Mouse (Mus musculus) intestine, embryonic 14.5 days (tissue): ENCODE results near the gene Rmnd1. TPM values are rescaled to one million over a fixed set of nuclear protein-coding genes. Genes with fewer than 3 reads are reported as not detected.

Experiments used
- ATAC-seq: fragments of 200-750 bp; cut with Nextera tagmentation; replicated peaks from 2 replicates; pipeline ENCODE4 v1.8.0; 2017; ENCODE audit warnings: low read depth, moderate number of reproducible peaks, moderate TSS enrichment, moderate library complexity; ENCODE audit not compliant: low FRiP score, low TSS enrichment
- DNase-seq: peaks from one replicate; pipeline ENCODE4 v3.0.0-alpha.2; 2018; ENCODE audit warnings: low spot score
- H3K27ac ChIP-seq: fragments of 300-500 bp; sonication (generic); 2 replicates; pipeline ENCODE4 v1.5.1; 2014; ENCODE audit warnings: low read depth, mild to moderate bottlenecking, control low read depth
- H3K27me3 ChIP-seq: fragments of 300-500 bp; sonication (generic); replicated peaks from 2 replicates; pipeline ENCODE4 v1.6.1; 2014; ENCODE audit warnings: low read length, control low read depth; ENCODE audit not compliant: control insufficient read depth, insufficient read depth
- H3K36me3 ChIP-seq: fragments of 300-500 bp; sonication (generic); 2 replicates; pipeline ENCODE4 v1.6.1; 2014; ENCODE audit warnings: low read length, control low read depth; ENCODE audit not compliant: control insufficient read depth, insufficient read depth
- H3K4me1 ChIP-seq: fragments of 300-500 bp; sonication (generic); replicated peaks from 2 replicates; pipeline ENCODE4 v1.6.1; 2014; ENCODE audit warnings: low read length, control low read depth, mixed read lengths; ENCODE audit not compliant: control insufficient read depth, insufficient read depth
- H3K4me2 ChIP-seq: fragments of 300-500 bp; sonication (generic); 2 replicates; pipeline ENCODE4 v1.6.1; 2014; ENCODE audit warnings: low read length
- H3K4me3 ChIP-seq: fragments of 300-500 bp; sonication (generic); 2 replicates; pipeline ENCODE4 v1.5.1; 2014; ENCODE audit warnings: low read depth, low read length, control low read depth, mixed read lengths
- H3K9ac ChIP-seq: fragments of 300-500 bp; sonication (generic); 2 replicates; pipeline ENCODE4 v1.6.1; 2014; ENCODE audit warnings: mild to moderate bottlenecking, low read length
- H3K9me3 ChIP-seq: fragments of 300-500 bp; sonication (generic); 2 replicates; pipeline ENCODE4 v1.6.1; 2016; ENCODE audit warnings: low read length, control low read depth; ENCODE audit not compliant: control insufficient read depth
- WGBS: fragments of 180-500 bp; shearing (Covaris S2); extraction: QIAGEN DNeasy Blood & Tissue Kit; methylation state at CpG from one replicate; pipeline ENCODE4 v1.1.7; 2014; 5-methylcytosine and 5-hydroxymethylcytosine counted together
- polyA plus RNA-seq: library from polyadenylated mRNA; unstranded; fragments of >200 nt; fragmentation: Nextera tagmentation; extraction: Ambion mirVana; gene quantifications from 2 replicates; pipeline ENCODE4 v1.2.1, GENCODE M21; 2014

Gene Rmnd1
- polyA plus RNA-seq, 1 experiment from 2014 or later, result 52.6 TPM

- Histone ChIP-seq H3K9ac (no peak overlapping the region), H3K4me2 (no peak overlapping the region), H3K27ac (no peak overlapping the region), H3K27me3 (no peaks in the 10 kb centered on the region), H3K36me3 (peaks cover 17% of the 10 kb centered on the region; the same call in 1 of the 2 replicates), H3K4me1 (peaks cover 16% of the 10 kb centered on the region), H3K9me3 (no peaks in the 10 kb centered on the region), H3K4me3 (no peak overlapping the region)
- ATAC-seq (no peak), DNase-seq (no peak)
- WGBS, result 85% methylated on average over 4 of the region's 4 CpGs
Measured at GRCm38 (mm10) chr10:4374734-4375133, 57.5 kb downstream of the Rmnd1 start.

DNA sequence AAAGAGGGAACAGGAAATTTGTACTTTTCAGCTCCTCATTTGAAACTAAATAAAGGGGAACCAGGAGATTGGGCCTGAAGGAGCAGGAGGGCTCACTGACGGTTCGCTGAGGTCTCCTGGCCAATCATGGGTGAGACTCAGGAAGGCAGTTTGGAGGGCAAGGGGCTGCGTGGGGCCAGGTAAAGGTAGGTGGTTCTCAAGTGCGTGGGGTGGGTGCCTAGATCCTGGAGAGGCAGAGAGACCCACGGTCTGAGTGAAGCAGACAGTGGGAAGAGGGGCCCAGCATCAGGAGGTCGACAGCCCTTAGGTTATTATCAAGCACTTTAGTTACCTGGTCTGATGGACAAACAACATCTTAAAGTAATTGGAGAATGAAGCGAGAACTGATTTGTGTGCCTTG lies 57.9 kb downstream of the Rmnd1 start:
- DNase-seq (no peak), ATAC-seq (no peak)
- Histone ChIP-seq H3K9ac (no peak overlapping the region), H3K27ac (no peak overlapping the region), H3K36me3 (peaks cover 22% of the 10 kb centered on the region), H3K4me2 (no peak overlapping the region), H3K27me3 (no peaks in the 10 kb centered on the region), H3K4me1 (peaks cover 16% of the 10 kb centered on the region), H3K4me3 (no peak overlapping the region), H3K9me3 (no peaks in the 10 kb centered on the region)
- WGBS, result 91% methylated on average over 7 of the region's 7 CpGs

DNA sequence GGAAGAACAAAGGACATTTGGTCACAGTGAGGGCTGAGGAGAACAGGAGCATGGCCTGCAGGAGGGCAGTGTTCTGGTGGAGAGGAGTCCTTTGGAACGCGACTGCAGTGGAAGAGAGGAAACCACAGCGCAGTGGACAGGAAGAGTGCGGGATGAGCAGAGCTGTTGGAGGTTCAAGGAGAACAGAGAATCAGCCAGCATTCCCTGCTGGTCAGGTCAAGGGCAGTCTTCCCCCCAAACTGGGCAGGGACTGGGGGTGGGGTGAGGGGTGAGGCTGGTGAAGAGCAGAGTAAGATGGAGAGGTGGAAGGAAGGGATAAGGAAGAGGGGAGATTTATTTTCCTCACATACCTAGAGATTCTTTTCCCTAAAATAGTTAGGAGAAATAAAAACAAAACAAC lies 58.6 kb downstream of the Rmnd1 start:
- Histone ChIP-seq H3K9me3 (no peaks in the 10 kb centered on the region), H3K36me3 (peaks cover 28% of the 10 kb centered on the region), H3K27me3 (no peaks in the 10 kb centered on the region), H3K9ac (no peak overlapping the region), H3K4me3 (no peak overlapping the region), H3K4me1 (peaks cover 16% of the 10 kb centered on the region), H3K4me2 (no peak overlapping the region), H3K27ac (no peak overlapping the region)
- no peak for ATAC-seq
- 93% methylated on average over 4 of the region's 4 CpGs for WGBS
- no peak for DNase-seq

DNA sequence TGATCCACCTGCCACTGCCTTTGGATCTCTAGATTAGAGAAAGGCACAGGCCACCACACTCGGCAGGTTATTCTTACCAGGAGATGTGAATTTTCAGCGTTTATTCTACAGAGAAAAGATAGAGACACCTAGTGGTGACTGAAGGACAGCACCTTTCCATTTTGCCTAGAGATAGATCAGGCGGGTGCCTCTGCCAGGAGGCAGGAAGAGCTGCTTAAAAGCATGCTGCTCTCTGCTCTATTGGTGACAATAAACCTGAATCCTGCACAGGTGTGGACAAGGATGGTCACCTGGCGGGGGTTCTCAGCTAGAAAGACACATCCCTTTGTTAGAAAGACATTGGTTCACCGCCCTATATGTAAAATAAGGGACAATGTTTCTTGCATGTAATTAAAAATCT lies 60.2 kb downstream of the Rmnd1 start:
- no peak overlapping the region for H3K4me2 ChIP-seq
- peaks cover 14% of the 10 kb centered on the region for H3K4me1 ChIP-seq
- no peaks in the 10 kb centered on the region for H3K9me3 ChIP-seq
- ATAC-seq (no peak), DNase-seq (no peak)
- WGBS, result 44% methylated on average over 5 of the region's 5 CpGs
- H3K36me3 ChIP-seq, result peaks cover 39% of the 10 kb centered on the region
- H3K27me3 ChIP-seq, result no peaks in the 10 kb centered on the region
- H3K27ac ChIP-seq, result no peak overlapping the region
- no peak overlapping the region for H3K4me3 ChIP-seq
- H3K9ac ChIP-seq, result no peak overlapping the region

GRCm38 (mm10) chr10:4370105-4370504 lies 62.1 kb downstream of the Rmnd1 start:
- DNase-seq (no peak), ATAC-seq (no peak)
- H3K4me3 ChIP-seq, result no peak overlapping the region
- no peak overlapping the region for H3K9ac ChIP-seq
- no peaks in the 10 kb centered on the region for H3K9me3 ChIP-seq
- 91% methylated on average over 11 of the region's 11 CpGs for WGBS
- no peak overlapping the region for H3K4me2 ChIP-seq
- peaks cover 49% of the 10 kb centered on the region for H3K36me3 ChIP-seq
- H3K4me1 ChIP-seq, result peaks cover under 1% of the 10 kb centered on the region; the same call in 1 of the 2 replicates
- H3K27ac ChIP-seq, result no peak overlapping the region
- H3K27me3 ChIP-seq, result no peaks in the 10 kb centered on the region

DNA sequence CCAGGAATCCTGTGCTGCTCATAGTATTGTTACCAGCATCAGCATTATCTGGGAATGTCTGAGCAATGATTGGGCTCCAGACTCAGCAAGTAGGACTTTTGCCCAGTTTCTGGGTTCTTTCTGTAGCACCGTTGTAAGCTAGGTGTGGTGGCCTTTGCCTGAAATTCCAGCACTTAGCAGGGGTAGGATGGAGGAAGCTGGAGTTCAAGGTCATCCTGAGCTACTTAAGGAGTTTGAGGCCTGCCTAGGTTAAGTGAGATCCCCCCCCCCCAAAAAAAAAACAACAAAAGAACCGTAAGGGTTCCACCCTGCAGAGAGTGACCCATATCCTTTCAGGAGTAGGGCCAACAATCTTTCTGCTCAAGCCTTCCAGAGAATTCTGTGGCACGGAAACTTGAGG lies 67.6 kb downstream of the Rmnd1 start:
- no peak overlapping the region for H3K4me3 ChIP-seq
- no peak overlapping the region for H3K4me2 ChIP-seq
- H3K4me1 ChIP-seq, result no peaks in the 10 kb centered on the region
- H3K27me3 ChIP-seq, result no peaks in the 10 kb centered on the region
- WGBS, result 85% methylated on average over 3 of the region's 3 CpGs
- DNase-seq (no peak), ATAC-seq (no peak)
- H3K9ac ChIP-seq, result no peak overlapping the region
- peaks cover 6% of the 10 kb centered on the region; the same call in 1 of the 2 replicates for H3K9me3 ChIP-seq
- H3K36me3 ChIP-seq, result peaks cover 38% of the 10 kb centered on the region
- no peak overlapping the region for H3K27ac ChIP-seq

GRCm38 (mm10) chr10:4357435-4357834 lies 74.8 kb downstream of the Rmnd1 start:
- Histone ChIP-seq H3K4me2 (no peak overlapping the region), H3K27me3 (no peaks in the 10 kb centered on the region), H3K4me1 (no peaks in the 10 kb centered on the region), H3K36me3 (peaks cover 65% of the 10 kb centered on the region), H3K4me3 (no peak overlapping the region), H3K27ac (no peak overlapping the region), H3K9me3 (peaks cover 2% of the 10 kb centered on the region; the same call in 1 of the 2 replicates), H3K9ac (no peak overlapping the region)
- DNase-seq (no peak), ATAC-seq (no peak)
- WGBS, result 93% methylated on average over 10 of the region's 10 CpGs

- Histone ChIP-seq H3K4me3 (no peak overlapping the region), H3K36me3 (peaks cover 65% of the 10 kb centered on the region), H3K9me3 (no peaks in the 10 kb centered on the region), H3K4me2 (no peak overlapping the region), H3K9ac (no peak overlapping the region), H3K27ac (no peak overlapping the region), H3K4me1 (no peaks in the 10 kb centered on the region), H3K27me3 (no peaks in the 10 kb centered on the region)
- ATAC-seq (no peak), DNase-seq (no peak)
- 79% methylated on average over 5 of the region's 5 CpGs for WGBS
Measured at GRCm38 (mm10) chr10:4356640-4357039, 75.5 kb downstream of the Rmnd1 start.

DNA sequence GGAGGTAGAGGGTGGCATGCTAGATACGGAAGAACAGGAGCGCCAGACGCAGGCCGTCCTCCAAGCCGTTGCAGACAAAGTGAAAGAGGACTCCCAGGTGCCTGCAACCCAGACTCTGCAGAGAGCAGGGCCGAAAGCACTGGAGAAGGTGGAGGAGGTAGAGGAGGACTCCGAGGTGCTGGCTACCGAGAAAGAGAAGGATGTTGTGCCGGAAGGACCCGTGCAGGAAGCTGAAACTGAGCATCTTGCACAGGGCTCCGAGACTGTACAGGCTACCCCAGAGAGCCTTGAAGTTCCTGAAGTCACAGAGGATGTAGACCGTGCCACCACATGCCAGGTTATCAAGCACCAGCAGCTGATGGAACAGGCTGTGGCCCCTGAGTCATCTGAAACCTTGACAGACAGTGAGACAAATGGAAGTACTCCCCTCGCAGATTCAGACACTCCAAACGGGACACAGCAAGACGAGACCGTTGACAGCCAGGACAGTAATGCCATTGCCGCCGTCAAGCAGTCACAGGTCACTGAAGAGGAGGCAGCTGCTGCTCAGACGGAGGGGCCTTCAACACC lies 76.2 kb downstream of the Rmnd1 start:
- no peak overlapping the region for H3K9ac ChIP-seq
- no peak overlapping the region for H3K4me2 ChIP-seq
- ATAC-seq (no peak), DNase-seq (no peak)
- no peaks in the 10 kb centered on the region for H3K27me3 ChIP-seq
- no peaks in the 10 kb centered on the region for H3K9me3 ChIP-seq
- H3K27ac ChIP-seq, result no peak overlapping the region
- no peaks in the 10 kb centered on the region for H3K4me1 ChIP-seq
- WGBS, result 91% methylated on average over 19 of the region's 19 CpGs
- H3K36me3 ChIP-seq, result peaks cover 65% of the 10 kb centered on the region
- no peak overlapping the region for H3K4me3 ChIP-seq
